Mouse (Mus musculus): ENCODE measurements around the gene Med8.

GRCm38 (mm10) chr4:118457345-118457975 is 48.3 kb downstream of the Med8 start, which contains the start of gene Mpl:
- TF ChIP-seq CTCF (IDR thresholded peaks at IDR 0.05; ENCODE audit: extremely low read depth, insufficient read depth, insufficient read length, insufficient replicate concordance) (no peak), POLR2A (IDR thresholded peaks at IDR 0.05; ENCODE audit: low read depth, low read length) (no peak)

All from spleen, adult 2 months (tissue).